Mouse (Mus musculus) hematopoietic stem cell, adult 5-6 weeks (primary cell): ENCODE results near the gene Shld1. TPM values are rescaled to one million over a fixed set of nuclear protein-coding genes. Genes with fewer than 3 reads are reported as not detected.

Experiments
- ATAC-seq, 2 experiments: fragments of 125-278 bp in 1 of 2; replicated peaks in 1 of 2; 2 replicates each; pipeline ENCODE4 v1.8.0; 2016 to 2017; ENCODE audit warnings: inconsistent platforms in 2 of 2, mild to moderate bottlenecking in 2 of 2, moderate number of reproducible peaks in 2 of 2, low read depth in 1 of 2, moderate TSS enrichment in 1 of 2; ENCODE audit not compliant: low FRiP score in 2 of 2, poor library complexity in 2 of 2, severe bottlenecking in 2 of 2, insufficient read depth in 1 of 2, low TSS enrichment in 1 of 2
- total RNA-seq: library from RNA; stranded (forward); fragments of 172-1452, 232-1000 nt; gene quantifications from 2 replicates; pipeline ENCODE4 v1.2.3, GENCODE M21; 2017

Shld1 gene
- total RNA-seq, 1 experiment from 2014 or later = 3.7 TPM

DNA sequence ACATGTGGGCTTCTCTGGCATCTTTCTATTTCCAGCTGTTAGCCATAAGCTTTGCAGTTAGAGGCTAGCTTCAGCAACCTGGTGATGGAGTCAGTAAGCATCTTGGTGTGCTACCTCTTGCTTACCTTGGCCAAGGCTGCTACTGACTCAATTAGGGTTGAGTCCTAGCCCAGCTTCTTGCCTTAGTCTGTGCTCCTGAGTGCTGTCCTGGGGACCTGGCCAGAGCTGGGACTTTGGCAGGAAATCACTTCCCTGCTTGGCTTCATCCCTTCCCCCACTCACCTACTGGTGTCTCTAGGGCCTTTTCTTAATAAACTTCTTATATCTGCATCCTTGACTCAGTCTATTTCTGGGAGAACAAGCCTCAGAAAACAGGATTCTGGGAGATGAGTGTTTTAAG, 64.0 kb downstream of the Shld1 start:
- no peak for ATAC-seq

DNA sequence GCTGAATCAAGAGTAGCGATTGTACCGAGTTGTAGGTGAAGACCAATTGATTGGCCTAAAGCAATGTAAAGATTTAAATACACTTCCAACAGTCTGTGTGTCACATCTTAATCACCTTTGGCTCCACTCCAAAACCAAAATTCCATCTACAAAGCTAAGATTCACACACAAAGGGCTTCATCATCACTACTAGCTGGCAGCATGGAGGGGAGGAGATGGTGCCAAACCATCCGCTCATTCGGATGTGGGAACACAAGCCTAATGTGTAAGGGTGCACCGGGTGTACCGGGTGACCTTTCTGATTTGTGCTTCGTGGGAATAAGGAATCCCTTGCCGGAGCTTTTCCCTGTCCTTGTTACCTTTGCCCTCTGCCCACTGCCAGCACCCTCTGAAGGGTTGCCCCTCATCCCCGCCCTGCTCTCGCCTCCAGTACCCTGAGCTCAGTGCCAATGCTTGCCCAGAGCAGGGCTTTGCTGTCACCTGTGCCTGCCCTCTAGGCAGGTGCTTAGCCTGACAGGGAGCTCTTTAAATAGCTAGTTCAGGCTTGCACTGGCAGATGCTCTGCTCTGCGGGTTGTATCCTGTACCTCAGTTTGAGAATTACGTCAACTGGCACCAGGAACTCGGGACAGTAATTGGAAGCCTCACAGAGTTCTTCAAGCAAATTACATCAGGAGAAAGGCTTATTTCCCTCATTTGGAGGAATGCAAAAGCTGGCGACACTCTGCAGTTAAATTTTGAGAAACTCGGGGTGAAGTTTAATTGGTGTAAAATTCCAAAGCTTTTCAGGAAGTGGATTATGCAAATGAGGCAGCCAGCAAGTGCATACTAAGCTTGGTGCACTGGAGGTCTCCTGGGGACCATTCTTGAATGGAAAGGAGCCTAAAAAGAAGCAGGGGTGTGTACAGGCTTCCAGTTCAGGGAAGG, 64.7 kb downstream of the Shld1 start:
- no peak for ATAC-seq

DNA sequence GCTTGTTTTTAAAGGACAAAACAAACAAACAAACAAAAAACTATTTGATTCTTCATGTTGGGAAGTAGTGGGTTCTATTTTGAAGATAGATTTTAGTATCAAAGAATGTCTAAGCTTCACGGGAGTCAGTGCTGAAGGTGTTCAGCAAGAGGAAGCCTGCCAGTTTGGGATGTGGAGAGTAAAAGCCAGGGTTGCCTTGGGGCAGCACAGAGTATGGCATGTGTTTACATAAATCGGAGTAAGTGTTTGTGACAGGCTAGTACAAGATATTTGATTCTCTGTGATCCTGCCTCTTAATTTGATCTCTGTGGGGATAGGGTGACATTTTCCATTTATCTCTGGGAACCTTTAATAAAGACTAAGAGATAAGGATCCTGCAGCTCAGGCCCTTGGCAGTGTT, 65.7 kb downstream of the Shld1 start:
- no peak for ATAC-seq

DNA sequence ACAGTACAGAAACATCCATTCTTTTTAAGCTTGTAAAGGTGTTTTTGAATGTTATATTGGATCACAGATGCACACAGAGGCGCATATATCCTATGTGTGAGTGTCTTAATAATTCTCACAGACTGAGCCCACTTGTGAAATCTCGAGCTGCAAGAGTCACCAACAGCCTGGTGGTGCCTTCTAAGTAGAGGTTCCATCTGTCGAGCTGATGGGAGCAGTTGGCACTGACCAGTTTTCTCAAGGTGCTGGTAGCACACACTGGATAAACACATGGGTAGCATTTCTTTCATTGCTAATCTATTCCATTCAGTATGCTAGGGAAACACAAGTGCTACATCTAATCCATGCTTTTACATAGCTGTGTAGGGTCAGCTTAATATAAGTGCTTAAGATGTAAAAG, 66.4 kb downstream of the Shld1 start:
- no peak for ATAC-seq

DNA sequence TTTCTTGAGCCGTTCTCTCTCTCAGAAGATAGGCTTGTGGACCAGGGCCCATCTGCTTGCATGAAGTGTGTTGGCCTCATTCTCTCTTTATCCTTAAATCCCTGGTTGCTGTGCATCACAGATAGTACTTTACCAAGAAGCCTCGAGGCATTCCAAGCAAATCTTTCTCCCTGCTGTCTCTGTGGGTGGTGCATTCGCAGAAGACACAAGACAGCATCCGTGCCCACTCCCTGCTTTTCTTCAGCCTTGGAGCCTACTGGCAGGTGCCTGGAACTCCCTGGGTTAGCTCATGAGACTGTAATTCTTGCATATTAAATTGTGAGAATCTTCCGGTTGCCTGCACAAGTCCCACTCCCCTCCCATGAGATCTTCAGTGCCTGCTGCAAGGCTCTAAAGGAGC, 71.2 kb downstream of the Shld1 start:
- ATAC-seq = no peak

- ATAC-seq = no peak
Observed at GRCm38 (mm10) chr2:132770822-132771221, 84.1 kb downstream of the Shld1 start.

DNA sequence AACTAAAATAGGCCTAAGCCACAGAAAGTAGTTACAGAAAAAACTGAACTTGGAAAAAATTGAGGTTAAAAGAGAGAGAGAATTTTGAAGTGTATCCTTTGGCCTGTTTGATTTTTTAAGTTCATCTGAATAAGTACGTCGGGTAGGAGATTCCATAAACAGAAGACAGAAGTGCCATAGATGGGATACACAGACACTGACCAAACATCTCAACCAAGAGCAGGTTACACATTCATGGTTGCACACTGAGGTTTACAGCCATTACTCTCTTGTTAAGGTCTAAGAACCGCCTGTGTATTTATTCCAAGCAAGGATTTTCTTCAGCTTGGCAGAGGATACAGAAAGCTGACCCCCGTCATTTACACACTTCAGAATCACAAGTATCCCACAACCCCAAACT, 94.2 kb downstream of the Shld1 start, which contains the start of gene Chgb:
Gene Chgb, plus strand, starts transcription at position 301 of the 400 bp plus-strand sequence.
- ATAC-seq = no peak

DNA sequence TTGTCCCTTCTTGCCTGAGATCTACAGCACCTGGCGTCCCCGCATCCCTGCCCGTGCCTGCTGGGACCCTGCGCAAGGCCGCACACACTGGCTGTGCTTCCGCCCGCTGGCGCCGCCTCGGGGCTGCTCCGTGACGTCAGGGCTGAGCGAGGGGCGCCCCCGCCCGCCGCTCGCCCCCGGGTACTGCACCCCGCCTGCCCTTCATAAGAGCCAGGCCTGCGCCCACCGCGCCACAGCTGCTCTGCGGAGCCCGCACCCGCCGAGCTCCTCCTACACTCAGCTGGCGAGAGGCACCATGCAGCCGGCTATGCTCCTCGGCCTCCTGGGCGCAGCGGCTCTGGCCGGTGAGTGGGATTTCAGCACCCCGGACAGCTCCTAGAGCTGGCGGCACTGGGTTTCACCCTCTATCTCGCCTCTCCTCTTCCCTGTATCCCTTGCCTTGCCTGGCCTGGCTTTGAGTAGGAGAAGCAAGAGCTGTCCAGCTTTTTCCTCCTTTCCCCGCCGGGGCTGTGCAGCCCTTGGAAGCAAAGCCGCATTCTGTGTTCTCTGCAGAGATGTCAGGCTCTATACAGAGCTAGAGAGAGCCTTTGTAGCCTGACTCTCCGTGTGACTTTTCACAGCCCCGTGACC, 94.8 kb downstream of the Shld1 start:
- ATAC-seq = peak; percentile 97 to 98

GRCm38 (mm10) chr2:132784039-132784438, 97.3 kb downstream of the Shld1 start:
- ATAC-seq = no peak

DNA sequence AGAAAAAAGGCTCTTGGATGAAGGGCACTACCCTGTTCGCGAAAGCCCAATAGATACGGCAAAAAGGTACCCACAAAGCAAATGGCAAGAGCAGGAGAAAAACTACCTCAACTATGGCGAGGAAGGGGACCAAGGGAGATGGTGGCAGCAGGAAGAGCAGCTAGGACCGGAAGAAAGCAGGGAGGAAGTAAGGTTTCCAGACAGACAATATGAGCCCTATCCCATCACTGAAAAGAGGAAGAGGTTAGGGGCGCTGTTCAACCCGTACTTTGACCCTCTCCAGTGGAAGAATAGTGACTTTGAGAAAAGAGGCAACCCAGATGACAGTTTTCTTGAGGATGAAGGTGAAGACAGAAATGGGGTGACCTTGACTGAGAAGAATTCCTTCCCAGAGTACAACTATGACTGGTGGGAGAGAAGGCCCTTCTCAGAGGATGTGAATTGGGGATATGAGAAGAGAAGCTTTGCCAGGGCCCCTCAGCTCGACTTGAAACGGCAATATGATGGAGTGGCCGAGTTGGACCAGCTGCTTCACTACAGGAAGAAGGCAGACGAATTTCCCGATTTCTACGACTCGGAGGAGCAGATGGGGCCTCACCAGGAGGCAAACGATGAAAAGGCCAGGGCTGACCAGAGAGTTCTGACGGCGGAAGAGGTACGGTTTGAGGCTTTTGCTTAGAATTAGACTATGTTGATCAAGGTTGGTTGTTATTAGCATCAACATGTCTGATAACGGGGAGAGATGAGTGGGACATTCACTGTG, 106.9 kb downstream of the Shld1 start:
- no peak for ATAC-seq

DNA sequence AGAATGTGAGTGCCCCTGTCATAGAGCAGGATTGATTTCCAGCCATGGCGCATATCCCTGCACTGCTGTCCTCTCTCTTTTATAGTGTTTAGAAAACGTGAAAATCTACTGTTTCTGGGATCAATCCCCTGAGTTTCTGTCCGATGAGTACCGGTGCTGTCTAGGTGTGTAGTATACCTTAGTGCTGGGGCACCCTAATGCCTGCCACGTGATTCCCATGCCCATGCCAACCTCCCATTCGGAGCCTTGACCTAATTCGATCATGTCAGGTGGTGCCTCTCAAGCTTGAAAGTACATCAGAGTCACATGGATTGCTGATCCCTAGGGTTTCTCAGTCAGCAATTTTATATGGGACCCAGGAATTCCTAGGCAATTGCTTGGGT, 107.5 kb downstream of the Shld1 start:
- no peak for ATAC-seq

Other genes with a start within 250 kb of the Shld1 start
- gene Gpcpd1, start 99.2 kb upstream of the Shld1 start, total RNA-seq = 37.1 and 47.0 TPM in 2 replicates
- not detected in 2 replicates for gene Chgb, start 94.3 kb downstream of the Shld1 start, total RNA-seq
- gene Trmt6, start 129.1 kb downstream of the Shld1 start, total RNA-seq = 41.8 and 42.3 TPM in 2 replicates
- 16.3 and 17.1 TPM in 2 replicates for gene Mcm8, start 129.2 kb downstream of the Shld1 start, total RNA-seq
- gene Crls1, start 159.7 kb downstream of the Shld1 start, total RNA-seq = 33.8 and 44.9 TPM in 2 replicates
- gene Lrrn4, start 194.0 kb downstream of the Shld1 start, total RNA-seq = 5.1 and 5.4 TPM in 2 replicates